26 mouse cellular contexts compared by ENCODE assay signal in genomic region chr15:40187017-40187416, GRCm38 (mm10). TPM values are rescaled to one million over a fixed set of nuclear protein-coding genes. Genes with fewer than 3 reads are reported as not detected.
"Had no signal": no experiment of that assay in that cellular context is flagged by ENCODE, and none has a peak within 500 bp of the region (broad histone marks: within the 10 kb centered on the region; RNA-seq: fewer than 3 reads in every experiment).

No protein-coding gene starts in this region.

- H3K9me3 ChIP-seq: liver, embryonic 13.5 days; megakaryocyte, embryonic 14.5 days; midbrain, embryonic 10.5 days; neural tube, embryonic 12.5 days; neural tube, embryonic 15.5 days had no signal

- H3K9ac ChIP-seq: liver, embryonic 13.5 days; neural tube, embryonic 12.5 days; neural tube, embryonic 15.5 days had no signal

- DNase-seq: kidney, adult 18-20 months; kidney, postnatal 25 days; layer of hippocampus, postnatal 36 days; liver, embryonic 13.5 days; lung, postnatal 10 days; midbrain, embryonic 14.5 days; right cerebral cortex, adult 18-20 months; right cerebral cortex, postnatal 14 days; right cerebral cortex, postnatal 4 days; thymus, postnatal 25 days had no signal

- H3K4me2 ChIP-seq: liver, embryonic 13.5 days; neural tube, embryonic 12.5 days; neural tube, embryonic 15.5 days had no signal

- H3K27ac ChIP-seq: hindbrain, postnatal 0 days; kidney, postnatal 0 days; layer of hippocampus, adult 2 months; left cerebral cortex, adult 2 months; liver, embryonic 13.5 days; midbrain, embryonic 10.5 days; neural tube, embryonic 12.5 days; neural tube, embryonic 15.5 days had no signal

- H3K27me3 ChIP-seq: liver, embryonic 13.5 days; megakaryocyte, embryonic 14.5 days; neural tube, embryonic 12.5 days; neural tube, embryonic 15.5 days had no signal

- H3K36me3 ChIP-seq: liver, embryonic 13.5 days; midbrain, embryonic 10.5 days; neural tube, embryonic 12.5 days; neural tube, embryonic 15.5 days had no signal

- H3K4me1 ChIP-seq: liver, embryonic 13.5 days; megakaryocyte, embryonic 14.5 days; midbrain, embryonic 10.5 days; neural tube, embryonic 12.5 days; neural tube, embryonic 15.5 days had no signal

- ATAC-seq: hindbrain, postnatal 0 days; inflammation-experienced regulatory T-cells, adult 6 months; intestine, embryonic 16.5 days had no signal

- H3K4me3 ChIP-seq: layer of hippocampus, adult 2 months; left cerebral cortex, adult 2 months; liver, embryonic 13.5 days; megakaryocyte, embryonic 14.5 days; midbrain, embryonic 10.5 days; neural tube, embryonic 12.5 days; neural tube, embryonic 15.5 days had no signal

RNA-seq across cellular contexts. Expression of gene 9330182O14Rik, which starts 52.9 kb away (rescaled TPM):
- polyA plus RNA-seq: hindbrain, postnatal 0 days; inflammation-experienced regulatory T-cells, adult 6 months; intestine, embryonic 16.5 days; kidney, embryonic 14.5 days; kidney, postnatal 0 days; large intestine, adult 2 months; limb, embryonic 11.5 days; limb, embryonic 14.5 days; liver, adult 2 months; liver, embryonic 13.5 days; liver, embryonic 16.5 days; midbrain, embryonic 10.5 days; midbrain, embryonic 14.5 days; neural tube, embryonic 12.5 days; neural tube, embryonic 15.5 days had no signal
